Mouse (Mus musculus) stomach, embryonic 15.5 days (tissue): ENCODE measurements around the gene 1110004F10Rik. TPM values are rescaled to one million over a fixed set of nuclear protein-coding genes. Genes with fewer than 3 reads are reported as not detected.

Experiments used
- polyA plus RNA-seq: library from polyadenylated mRNA; unstranded; fragments of >200 nt; fragmentation: Nextera tagmentation; extraction: Ambion mirVana; gene quantifications from 2 replicates; pipeline ENCODE4 v1.2.1, GENCODE M21; 2015

1110004F10Rik gene
- polyA plus RNA-seq, 1 experiment from 2014 or later = 230 TPM

Other genes with a start within 250 kb of the 1110004F10Rik start
- gene Sox6, start 601 bp upstream of the 1110004F10Rik start, polyA plus RNA-seq = 36.3 and 42.4 TPM in 2 replicates
- gene Gm4353, start 45.2 kb downstream of the 1110004F10Rik start, polyA plus RNA-seq = 0.46 and 3.0 TPM in 2 replicates